Mouse (Mus musculus) neural tube, embryonic 14.5 days (tissue): Measurements from ENCODE around the gene Ebf4. TPM values are rescaled to one million over a fixed set of nuclear protein-coding genes. Genes with fewer than 3 reads are reported as not detected.

Source experiments
- ATAC-seq: fragments of 200-750 bp; cut with Nextera tagmentation; 2 replicates; pipeline ENCODE4 v1.8.0; 2017; ENCODE audit warnings: low read depth, mild to moderate bottlenecking, moderate TSS enrichment, moderate library complexity
- H3K27ac ChIP-seq: fragments of 300-500 bp; sonication (generic); 2 replicates; pipeline ENCODE4 v1.5.1; 2014; ENCODE audit warnings: low read depth, mild to moderate bottlenecking, control low read depth, low read length, moderate library complexity, mixed read lengths
- H3K27me3 ChIP-seq: fragments of 300-500 bp; sonication (generic); 2 replicates; pipeline ENCODE4 v1.6.1; 2014; ENCODE audit warnings: low read length; ENCODE audit not compliant: control insufficient read depth, insufficient read depth
- H3K36me3 ChIP-seq: fragments of 300-500 bp; sonication (generic); 2 replicates; pipeline ENCODE4 v1.6.1; 2014; ENCODE audit warnings: low read length, mixed read lengths; ENCODE audit not compliant: control insufficient read depth, insufficient read depth
- H3K4me1 ChIP-seq: fragments of 300-500 bp; sonication (generic); 2 replicates; pipeline ENCODE4 v1.6.1; 2014; ENCODE audit warnings: low read length; ENCODE audit not compliant: control insufficient read depth, insufficient read depth
- H3K4me2 ChIP-seq: fragments of 300-500 bp; sonication (generic); 2 replicates; pipeline ENCODE4 v1.6.1; 2014; ENCODE audit warnings: mild to moderate bottlenecking, low read depth, low read length, control low read depth
- H3K4me3 ChIP-seq: fragments of 300-500 bp; sonication (generic); 2 replicates; pipeline ENCODE4 v1.5.1; 2014; ENCODE audit warnings: low read depth, low read length, control low read depth, mixed read lengths
- H3K9ac ChIP-seq: fragments of 300-500 bp; sonication (generic); replicated peaks from 2 replicates; pipeline ENCODE4 v1.6.1; 2014; ENCODE audit warnings: low read depth, mild to moderate bottlenecking, control low read depth, low read length, mixed read lengths
- H3K9me3 ChIP-seq: fragments of 300-500 bp; sonication (generic); 2 replicates; pipeline ENCODE4 v1.6.1; 2016; ENCODE audit warnings: low read length; ENCODE audit not compliant: control insufficient read depth
- WGBS: fragments of 180-500 bp; shearing (Covaris S2); extraction: QIAGEN DNeasy Blood & Tissue Kit; methylation state at CpG from one replicate; pipeline ENCODE4 v1.1.7; 2014; 5-methylcytosine and 5-hydroxymethylcytosine counted together
- polyA plus RNA-seq: library from polyadenylated mRNA; unstranded; fragments of >200 nt; fragmentation: Nextera tagmentation; extraction: Ambion mirVana; gene quantifications from 2 replicates; pipeline ENCODE4 v1.2.1, GENCODE M21; 2014

The Ebf4 gene
- polyA plus RNA-seq, 1 experiment from 2014 or later = 6.5 TPM

DNA sequence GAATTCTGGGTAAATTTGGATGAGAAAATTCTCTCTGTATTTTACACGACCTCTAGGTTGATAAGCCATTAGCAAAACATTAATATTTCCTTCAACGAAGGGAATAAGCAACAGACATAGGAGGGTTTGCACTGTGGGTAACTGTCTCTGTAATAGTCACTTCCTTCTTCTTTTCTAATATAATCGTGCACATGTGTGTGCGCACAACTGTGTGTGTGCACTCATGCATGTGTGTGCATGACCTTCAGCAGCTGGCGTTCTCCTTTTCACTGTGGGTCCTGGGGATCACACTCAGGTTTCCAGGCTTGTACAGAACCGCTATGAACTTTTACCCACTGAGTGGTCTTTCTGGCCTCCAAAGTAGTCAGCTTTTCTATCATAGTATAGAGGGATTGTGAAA, 40.1 kb downstream of the Ebf4 start:
- no peaks in the 10 kb centered on the region for H3K27me3 ChIP-seq
- ATAC-seq = no peak
- no peak overlapping the region for H3K27ac ChIP-seq
- H3K4me1 ChIP-seq = no peaks in the 10 kb centered on the region
- no peak overlapping the region for H3K4me3 ChIP-seq
- no peaks in the 10 kb centered on the region for H3K9me3 ChIP-seq
- no peak overlapping the region for H3K4me2 ChIP-seq
- WGBS = 80% methylated on average over 6 of the region's 6 CpGs
- no peaks in the 10 kb centered on the region for H3K36me3 ChIP-seq
- no peak overlapping the region for H3K9ac ChIP-seq

DNA sequence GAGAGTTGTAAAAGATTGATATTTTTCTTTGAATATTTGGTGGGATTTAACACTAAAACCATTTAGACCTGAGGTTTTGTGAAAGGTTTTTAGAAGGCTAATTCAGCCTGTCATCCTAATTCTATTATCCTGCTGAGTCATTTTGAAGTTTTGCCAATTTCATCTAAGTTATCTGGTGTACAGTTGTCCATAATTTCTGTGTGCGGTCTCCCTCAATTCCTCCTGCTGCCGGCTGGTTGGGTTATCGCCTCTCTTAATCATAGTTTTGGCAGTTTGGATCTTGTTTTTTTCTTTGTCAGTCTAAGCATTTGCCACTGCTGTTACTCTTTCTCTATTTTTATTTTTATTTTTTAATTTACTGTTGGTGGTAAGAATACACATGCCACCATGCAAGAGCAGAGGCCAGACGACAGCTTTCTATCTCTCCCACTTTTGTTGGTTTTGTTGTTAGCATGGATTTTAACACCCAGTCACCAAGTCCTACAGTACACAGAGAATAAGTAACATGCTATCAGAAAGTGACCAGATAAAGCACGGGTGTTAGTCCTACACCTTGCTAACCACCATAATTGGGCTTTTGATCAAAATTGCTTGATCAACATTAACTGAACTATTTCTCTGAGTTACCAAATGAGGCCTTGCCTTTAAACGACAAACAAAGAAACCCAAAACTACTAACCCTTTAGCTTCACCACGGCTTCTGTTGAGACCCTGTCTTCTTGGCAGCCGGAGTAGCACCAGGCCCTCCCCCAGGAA, 45.7 kb downstream of the Ebf4 start:
- H3K4me1 ChIP-seq = no peaks in the 10 kb centered on the region
- H3K4me3 ChIP-seq = no peak overlapping the region
- no peak overlapping the region for H3K4me2 ChIP-seq
- no peaks in the 10 kb centered on the region for H3K9me3 ChIP-seq
- H3K27ac ChIP-seq = no peak overlapping the region
- no peak for ATAC-seq
- H3K27me3 ChIP-seq = no peaks in the 10 kb centered on the region
- WGBS = 89% methylated on average over 8 of the region's 8 CpGs
- H3K9ac ChIP-seq = no peak overlapping the region
- no peaks in the 10 kb centered on the region for H3K36me3 ChIP-seq

DNA sequence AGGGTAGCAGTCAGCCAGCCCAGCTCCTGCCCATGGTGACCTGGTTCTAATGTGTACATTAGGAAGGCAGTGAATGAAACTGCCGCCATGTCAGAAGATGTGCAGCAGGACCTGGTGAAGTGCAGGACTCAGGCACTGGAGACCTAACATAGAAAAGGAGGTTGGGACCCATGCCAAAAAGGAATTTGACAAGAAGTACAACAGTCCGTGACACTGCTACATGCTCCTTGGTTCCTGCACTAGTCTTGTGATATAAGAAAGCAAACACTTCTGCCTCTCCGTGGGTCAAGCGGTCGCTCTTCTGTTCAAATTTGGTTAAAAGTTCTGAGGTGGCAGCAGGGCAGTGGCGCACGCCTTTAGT, 46.2 kb downstream of the Ebf4 start:
- 90% methylated on average over 7 of the region's 7 CpGs for WGBS
- Histone ChIP-seq H3K4me3 (no peak overlapping the region), H3K9me3 (no peaks in the 10 kb centered on the region), H3K27me3 (no peaks in the 10 kb centered on the region), H3K4me1 (no peaks in the 10 kb centered on the region), H3K27ac (no peak overlapping the region), H3K9ac (no peak overlapping the region), H3K4me2 (no peak overlapping the region), H3K36me3 (no peaks in the 10 kb centered on the region)
- ATAC-seq = no peak

DNA sequence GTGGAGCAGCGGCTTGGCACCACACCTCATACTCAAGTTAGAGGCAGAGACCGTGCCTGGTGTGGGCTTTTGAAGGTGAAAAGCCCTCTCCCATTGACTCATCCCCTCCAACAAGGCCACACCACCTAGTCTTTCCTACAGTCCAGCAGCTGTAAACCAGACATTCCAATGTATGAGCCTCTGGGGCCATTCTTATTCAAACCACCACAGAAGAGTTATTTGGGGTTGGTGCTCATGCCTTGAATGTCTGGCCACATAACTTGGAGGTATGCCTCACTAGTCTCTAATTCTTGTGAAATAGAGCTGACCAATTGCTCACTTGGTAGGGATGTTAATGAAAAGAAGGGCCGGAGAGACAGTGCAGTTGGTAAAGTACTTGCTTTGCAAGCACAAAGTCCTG, 55.4 kb downstream of the Ebf4 start:
- no peaks in the 10 kb centered on the region for H3K9me3 ChIP-seq
- ATAC-seq = no peak
- 87% methylated on average over 3 of the region's 3 CpGs for WGBS

DNA sequence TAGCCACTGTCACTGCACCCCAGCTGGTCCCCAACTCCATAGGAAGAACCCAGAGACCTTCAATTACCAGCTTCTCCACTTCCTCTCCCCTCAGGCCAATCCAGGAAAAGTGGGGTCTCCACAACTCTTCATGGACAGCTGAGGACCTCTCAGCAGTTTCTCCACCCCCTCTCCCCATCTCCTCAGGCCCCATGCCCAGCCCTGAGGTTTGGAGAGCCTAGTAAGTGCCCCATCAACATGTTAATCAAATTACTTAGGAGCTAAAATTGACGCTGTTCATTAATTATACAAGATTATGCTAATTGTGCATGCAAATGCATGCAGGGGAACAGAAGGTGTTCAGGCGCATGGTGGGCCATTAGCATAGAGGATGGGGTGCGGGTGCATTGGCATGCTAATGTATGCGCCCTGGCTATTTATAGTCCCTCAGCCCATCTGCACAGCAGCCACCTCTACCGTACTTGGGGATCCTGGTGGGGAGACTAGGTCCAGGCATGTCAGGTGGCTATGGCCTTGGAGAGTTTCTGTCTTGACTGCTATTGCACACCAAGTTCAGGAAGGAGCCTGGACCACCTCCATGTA, 56.9 kb downstream of the Ebf4 start:
- peak; percentile 89 for ATAC-seq
- Histone ChIP-seq H3K4me3 (no peak overlapping the region), H3K9ac (no peak overlapping the region), H3K27me3 (no peaks in the 10 kb centered on the region), H3K36me3 (no peaks in the 10 kb centered on the region), H3K4me1 (no peaks in the 10 kb centered on the region), H3K4me2 (no peak overlapping the region), H3K27ac (no peak overlapping the region), H3K9me3 (no peaks in the 10 kb centered on the region)
- 16% methylated on average over 5 of the region's 5 CpGs for WGBS

More for the DNA sequence above, 55.4 kb downstream of the Ebf4 start:
- H3K36me3 ChIP-seq = no peaks in the 10 kb centered on the region
- H3K27me3 ChIP-seq = no peaks in the 10 kb centered on the region
- H3K4me1 ChIP-seq = no peaks in the 10 kb centered on the region
- no peak overlapping the region for H3K4me3 ChIP-seq
- no peak overlapping the region for H3K9ac ChIP-seq
- no peak overlapping the region for H3K4me2 ChIP-seq
- H3K27ac ChIP-seq = no peak overlapping the region

DNA sequence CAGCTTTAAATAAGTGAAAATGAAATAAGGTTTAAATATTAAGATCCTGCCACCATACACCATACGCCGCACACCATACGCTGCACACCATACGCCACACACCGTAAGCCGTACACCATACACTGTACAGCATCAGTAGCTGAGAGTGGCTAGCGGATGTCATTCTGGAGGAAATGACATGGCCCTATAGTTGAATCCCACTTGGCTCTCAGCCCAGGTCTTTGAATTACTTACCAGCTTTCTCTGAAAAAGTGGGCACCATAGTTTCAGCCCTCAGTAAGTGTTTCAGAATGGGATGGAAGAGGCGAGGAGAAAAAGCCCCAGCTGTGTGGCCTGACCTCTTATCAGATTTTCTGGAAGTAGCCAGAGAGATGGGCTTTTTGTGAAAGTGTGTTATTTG, 58.4 kb downstream of the Ebf4 start:
- Histone ChIP-seq H3K9ac (no peak overlapping the region), H3K4me3 (no peak overlapping the region), H3K4me1 (no peaks in the 10 kb centered on the region), H3K36me3 (no peaks in the 10 kb centered on the region), H3K9me3 (no peaks in the 10 kb centered on the region), H3K4me2 (no peak overlapping the region), H3K27me3 (no peaks in the 10 kb centered on the region), H3K27ac (no peak overlapping the region)
- no peak for ATAC-seq
- WGBS = 95% methylated on average over 8 of the region's 8 CpGs

DNA sequence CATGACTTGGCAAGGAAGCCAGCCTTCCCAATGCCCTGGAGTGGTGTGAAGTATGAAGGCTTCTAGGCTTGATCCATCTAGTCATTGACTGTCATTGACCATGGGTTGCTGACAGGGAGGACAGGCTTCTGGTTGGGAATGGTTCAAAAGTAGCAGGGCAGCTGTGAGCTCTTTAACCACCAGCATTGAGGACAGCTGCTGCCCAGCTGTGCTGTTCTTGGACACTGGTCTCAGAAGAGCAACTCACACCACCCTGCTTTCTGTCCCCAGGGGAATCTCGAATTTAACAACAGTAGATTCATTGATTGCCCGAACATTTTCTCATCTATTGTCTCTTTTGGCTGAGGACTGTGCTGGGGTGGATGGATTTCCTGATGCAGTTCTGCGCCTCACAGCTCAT, 58.9 kb downstream of the Ebf4 start:
- no peak for ATAC-seq

DNA sequence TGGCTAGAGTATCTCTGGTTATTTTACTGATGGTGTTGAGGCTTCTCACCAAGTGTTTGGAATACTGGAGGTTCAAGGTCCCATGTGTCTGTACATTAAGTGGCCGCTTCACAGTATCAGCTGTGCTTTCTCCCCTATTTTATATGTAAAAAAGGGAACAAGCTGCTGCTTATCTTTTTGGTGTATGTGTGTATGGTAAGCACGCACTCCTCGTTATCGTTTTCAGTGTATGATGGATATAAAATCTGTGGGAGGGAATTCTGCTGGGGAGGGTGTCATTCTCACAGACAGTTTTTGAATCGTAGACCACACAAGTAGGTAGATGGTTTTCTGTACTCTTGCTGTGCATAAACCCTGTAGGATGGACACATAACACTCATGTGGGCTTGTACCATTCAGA, 62.6 kb downstream of the Ebf4 start:
- H3K4me2 ChIP-seq = no peak overlapping the region
- no peaks in the 10 kb centered on the region for H3K4me1 ChIP-seq
- H3K9me3 ChIP-seq = no peaks in the 10 kb centered on the region
- no peak overlapping the region for H3K9ac ChIP-seq
- ATAC-seq = no peak
- H3K27ac ChIP-seq = no peak overlapping the region
- H3K4me3 ChIP-seq = no peak overlapping the region
- H3K27me3 ChIP-seq = peaks cover 25% of the 10 kb centered on the region
- 90% methylated on average over 5 of the region's 5 CpGs for WGBS
- H3K36me3 ChIP-seq = no peaks in the 10 kb centered on the region

More for the DNA sequence above, 58.9 kb downstream of the Ebf4 start:
- no peak overlapping the region for H3K9ac ChIP-seq
- H3K4me3 ChIP-seq = no peak overlapping the region
- H3K4me1 ChIP-seq = no peaks in the 10 kb centered on the region
- H3K9me3 ChIP-seq = no peaks in the 10 kb centered on the region
- no peaks in the 10 kb centered on the region for H3K27me3 ChIP-seq
- no peak overlapping the region for H3K27ac ChIP-seq
- H3K36me3 ChIP-seq = no peaks in the 10 kb centered on the region
- H3K4me2 ChIP-seq = no peak overlapping the region
- WGBS = 73% methylated on average over 3 of the region's 3 CpGs

DNA sequence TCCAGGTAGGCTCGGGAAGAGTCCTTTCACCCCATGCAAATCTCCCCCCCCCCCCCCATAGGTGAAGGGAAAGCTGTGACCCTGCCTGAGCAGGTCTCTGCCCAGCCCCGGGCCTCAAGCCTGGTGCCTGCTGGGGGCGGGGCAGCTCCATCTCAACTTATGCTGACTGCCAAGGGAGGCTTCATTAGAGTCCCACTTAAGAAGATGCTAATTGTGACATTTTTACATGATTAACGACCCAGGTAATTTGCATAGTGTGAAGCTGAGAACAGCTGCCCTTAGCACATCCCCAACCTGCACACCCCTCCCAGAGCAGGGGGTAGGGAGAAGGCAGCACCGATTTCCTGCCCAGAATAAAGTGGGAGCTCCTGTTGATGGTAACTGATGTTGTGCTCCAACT, 63.9 kb downstream of the Ebf4 start:
- Histone ChIP-seq H3K4me3 (no peak overlapping the region), H3K9ac (no peak overlapping the region), H3K27me3 (peaks cover 33% of the 10 kb centered on the region), H3K4me1 (no peaks in the 10 kb centered on the region), H3K9me3 (no peaks in the 10 kb centered on the region), H3K36me3 (no peaks in the 10 kb centered on the region), H3K4me2 (no peak overlapping the region), H3K27ac (no peak overlapping the region)
- 21% methylated on average over 5 of the region's 5 CpGs for WGBS
- no peak for ATAC-seq
